Mouse (Mus musculus): ENCODE data around the gene Btk. TPM values are rescaled to one million over a fixed set of nuclear protein-coding genes. Genes with fewer than 3 reads are reported as not detected.
"Not testable (repeated sequence)": the region's sequence is repeated elsewhere in the genome, so short reads cannot be mapped to it uniquely, and the experiment has no call there.

Gene Btk
- polyA plus RNA-seq, 1 experiment: 73.8 TPM

GRCm38 (mm10) chrX:134541145-134541954 is 42.0 kb downstream of the Btk start, which contains the start of gene Timm8a1:
Gene Timm8a1, minus strand, starts transcription at chrX:134541865.
- TF ChIP-seq CTCF (IDR thresholded peaks at IDR 0.05; ENCODE audit: low read depth, low read length) (no peak), POLR2A (IDR thresholded peaks at IDR 0.05; ENCODE audit: borderline replicate concordance, low read depth, low read length) (no peak)
- Histone ChIP-seq H3K4me3 (ENCODE audit: insufficient read depth, low read length) (peak within 1 kb of the TSS; percentile 74), H3K27ac (ENCODE audit: insufficient read depth, low read depth, low read length) (peak within 1 kb of the TSS; percentile 96), H3K4me1 (ENCODE audit: control insufficient read depth, insufficient read depth, low read length) (0 out of 2 replicates have a peak, but pooled peaks cover 2% of the 10 kb centered on the region)

GRCm38 (mm10) chrX:134540414-134541135 is 42.8 kb downstream of the Btk start:
- H3K27ac ChIP-seq (ENCODE audit: insufficient read depth, low read depth, low read length): peak overlapping the region; percentile 66
- 0 out of 2 replicates have a peak, but pooled peaks cover 2% of the 10 kb centered on the region for H3K4me1 ChIP-seq (ENCODE audit: control insufficient read depth, insufficient read depth, low read length)
- H3K4me3 ChIP-seq (ENCODE audit: insufficient read depth, low read length): peak overlapping the region; percentile 74
- TF ChIP-seq CTCF (IDR thresholded peaks at IDR 0.05; ENCODE audit: low read depth, low read length) (no peak), POLR2A (IDR thresholded peaks at IDR 0.05; ENCODE audit: borderline replicate concordance, low read depth, low read length) (no peak)

- H3K27ac ChIP-seq (ENCODE audit: insufficient read depth, low read depth, low read length); H3K4me1 ChIP-seq (ENCODE audit: control insufficient read depth, insufficient read depth, low read length): not testable (repeated sequence)
- peak overlapping the region; percentile 74 for H3K4me3 ChIP-seq (ENCODE audit: insufficient read depth, low read length)
These were observed 43.6 kb downstream of the Btk start for GRCm38 (mm10) chrX:134539795-134540194.

DNA sequence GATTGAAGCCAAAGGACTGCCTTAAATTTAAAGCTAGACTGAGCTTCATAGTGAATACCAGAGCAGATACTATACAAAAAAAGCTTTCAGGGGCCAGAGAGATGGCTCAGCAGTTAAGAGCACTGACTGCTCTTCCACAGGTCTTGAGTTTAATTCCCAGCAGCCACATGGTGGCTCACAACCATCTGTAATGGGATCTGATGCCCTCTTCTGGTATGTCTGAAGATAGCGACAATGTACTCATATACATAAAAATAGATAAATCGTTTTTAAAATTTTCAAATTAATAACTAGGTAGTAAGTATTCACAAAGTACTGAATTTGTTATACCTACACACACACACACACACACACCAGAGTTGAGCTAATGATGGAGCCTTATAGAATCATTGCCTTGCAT is 50.0 kb downstream of the Btk start:
- Histone ChIP-seq H3K27ac (ENCODE audit: insufficient read depth, low read depth, low read length) (no peak overlapping the region), H3K4me3 (ENCODE audit: insufficient read depth, low read length) (no peak overlapping the region), H3K4me1 (ENCODE audit: control insufficient read depth, insufficient read depth, low read length) (no peaks in the 10 kb centered on the region)
- no peak for TF ChIP-seq CTCF (IDR thresholded peaks at IDR 0.05; ENCODE audit: low read depth, low read length)

DNA sequence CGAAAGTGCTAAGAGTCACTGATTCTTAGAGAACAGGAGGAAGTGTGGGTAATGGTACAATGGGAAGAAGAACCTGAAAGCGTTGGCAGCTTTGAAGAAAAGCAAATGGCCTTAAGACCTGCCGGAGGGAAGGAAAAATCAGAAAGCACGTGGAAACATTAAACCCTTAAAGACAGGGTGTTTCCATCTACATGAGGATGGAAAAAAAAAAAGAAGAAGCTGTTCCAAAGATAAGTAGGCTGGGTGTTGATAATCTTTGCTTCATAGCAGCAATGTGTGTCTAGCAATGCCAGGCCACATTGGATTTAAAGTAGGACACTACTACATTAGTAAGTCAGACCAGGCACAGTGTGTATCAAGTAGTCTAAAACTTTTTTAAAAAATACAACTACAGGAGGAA is 58.1 kb downstream of the Btk start:
- no peak overlapping the region for H3K4me3 ChIP-seq (ENCODE audit: insufficient read depth, low read length)
- no peaks in the 10 kb centered on the region for H3K4me1 ChIP-seq (ENCODE audit: control insufficient read depth, insufficient read depth, low read length)
- TF ChIP-seq CTCF (IDR thresholded peaks at IDR 0.05; ENCODE audit: low read depth, low read length): no peak
- TF ChIP-seq POLR2A (IDR thresholded peaks at IDR 0.05; ENCODE audit: borderline replicate concordance, low read depth, low read length): no peak
- H3K27ac ChIP-seq (ENCODE audit: insufficient read depth, low read depth, low read length): no peak overlapping the region

GRCm38 (mm10) chrX:134523772-134524171 is 59.6 kb downstream of the Btk start:
- H3K4me3 ChIP-seq (ENCODE audit: insufficient read depth, low read length): no peak overlapping the region
- H3K4me1 ChIP-seq (ENCODE audit: control insufficient read depth, insufficient read depth, low read length): no peaks in the 10 kb centered on the region
- H3K27ac ChIP-seq (ENCODE audit: insufficient read depth, low read depth, low read length): no peak overlapping the region
- TF ChIP-seq POLR2A (IDR thresholded peaks at IDR 0.05; ENCODE audit: borderline replicate concordance, low read depth, low read length) (no peak), CTCF (IDR thresholded peaks at IDR 0.05; ENCODE audit: low read depth, low read length) (no peak)

- Histone ChIP-seq H3K4me1 (ENCODE audit: control insufficient read depth, insufficient read depth, low read length) (0 out of 2 replicates have a peak, but pooled peaks cover 2% of the 10 kb centered on the region), H3K4me3 (ENCODE audit: insufficient read depth, low read length) (no peak overlapping the region), H3K27ac (ENCODE audit: insufficient read depth, low read depth, low read length) (no peak overlapping the region)
- no peak for TF ChIP-seq POLR2A (IDR thresholded peaks at IDR 0.05; ENCODE audit: borderline replicate concordance, low read depth, low read length)
- no peak for TF ChIP-seq CTCF (IDR thresholded peaks at IDR 0.05; ENCODE audit: low read depth, low read length)
These were observed 73.9 kb downstream of the Btk start for GRCm38 (mm10) chrX:134509473-134509872.

GRCm38 (mm10) chrX:134507977-134508376 is 75.4 kb downstream of the Btk start:
- TF ChIP-seq POLR2A (IDR thresholded peaks at IDR 0.05; ENCODE audit: borderline replicate concordance, low read depth, low read length): no peak
- TF ChIP-seq CTCF (IDR thresholded peaks at IDR 0.05; ENCODE audit: low read depth, low read length): no peak
- no peak overlapping the region for H3K4me3 ChIP-seq (ENCODE audit: insufficient read depth, low read length)
- 0 out of 2 replicates have a peak, but pooled peaks cover 2% of the 10 kb centered on the region for H3K4me1 ChIP-seq (ENCODE audit: control insufficient read depth, insufficient read depth, low read length)
- no peak overlapping the region for H3K27ac ChIP-seq (ENCODE audit: insufficient read depth, low read depth, low read length)

- no peak overlapping the region for H3K4me3 ChIP-seq (ENCODE audit: insufficient read depth, low read length)
- TF ChIP-seq CTCF (IDR thresholded peaks at IDR 0.05; ENCODE audit: low read depth, low read length) (no peak), POLR2A (IDR thresholded peaks at IDR 0.05; ENCODE audit: borderline replicate concordance, low read depth, low read length) (no peak)
- H3K27ac ChIP-seq (ENCODE audit: insufficient read depth, low read depth, low read length): no peak overlapping the region
- H3K4me1 ChIP-seq (ENCODE audit: control insufficient read depth, insufficient read depth, low read length): no peaks in the 10 kb centered on the region
These were observed 82.7 kb downstream of the Btk start for GRCm38 (mm10) chrX:134500651-134501050.

Other genes with a start within 250 kb of the Btk start
- 0.15 and 0.23 TPM in 2 replicates for gene Drp2, start 179.0 kb downstream of the Btk start, polyA plus RNA-seq (2012; ENCODE audit: insufficient read depth, insufficient read length, missing spikeins)
- not detected in 2 replicates for gene Taf7l, start 107.1 kb downstream of the Btk start, polyA plus RNA-seq (2012; ENCODE audit: insufficient read depth, insufficient read length, missing spikeins)
- gene Timm8a1, start 41.7 kb downstream of the Btk start, polyA plus RNA-seq (2012; ENCODE audit: insufficient read depth, insufficient read length, missing spikeins): 6.9 and 7.4 TPM in 2 replicates
- 520 and 660 TPM in 2 replicates for gene Rpl36a, start 2.1 kb upstream of the Btk start, polyA plus RNA-seq (2012; ENCODE audit: insufficient read depth, insufficient read length, missing spikeins)
- 50.1 and 57.5 TPM in 2 replicates for gene Gla, start 17.6 kb upstream of the Btk start, polyA plus RNA-seq (2012; ENCODE audit: insufficient read depth, insufficient read length, missing spikeins)
- gene Hnrnph2, start 17.6 kb upstream of the Btk start, polyA plus RNA-seq (2012; ENCODE audit: insufficient read depth, insufficient read length, missing spikeins): 105 TPM in 2 replicates
- 0.09 TPM in 1 of 2 replicates, not detected in the other for gene Armcx4, start 102.9 kb upstream of the Btk start, polyA plus RNA-seq (2012; ENCODE audit: insufficient read depth, insufficient read length, missing spikeins)
- gene Armcx1, start 134.4 kb upstream of the Btk start, polyA plus RNA-seq (2012; ENCODE audit: insufficient read depth, insufficient read length, missing spikeins): 0.77 TPM in 1 of 2 replicates, not detected in the other
- 1.3 and 1.9 TPM in 2 replicates for gene Armcx6, start 167.8 kb upstream of the Btk start, polyA plus RNA-seq (2012; ENCODE audit: insufficient read depth, insufficient read length, missing spikeins)
- gene Armcx3, start 173.0 kb upstream of the Btk start, polyA plus RNA-seq (2012; ENCODE audit: insufficient read depth, insufficient read length, missing spikeins): 34.4 and 40.6 TPM in 2 replicates
- gene Armcx2, start 225.7 kb upstream of the Btk start, polyA plus RNA-seq (2012; ENCODE audit: insufficient read depth, insufficient read length, missing spikeins): 0.63 and 0.64 TPM in 2 replicates